Mouse (Mus musculus) small intestine, adult 2 months (tissue): ENCODE results near the gene 4930404N11Rik.

ENCODE experiments used
- CTCF ChIP-seq: fragments of 200-500 bp; IDR thresholded peaks from 2 replicates; pipeline ENCODE4 v1.5.1; 2012; ENCODE audit warnings: low read depth, mild to moderate bottlenecking, control low read depth, inconsistent platforms, low read length, moderate library complexity, mixed read lengths; ENCODE audit not compliant: insufficient replicate concordance, insufficient read length; ENCODE audit errors: extremely low read depth
- POLR2A ChIP-seq: fragments of 200-500 bp; IDR thresholded peaks from 2 replicates; pipeline ENCODE4 v1.6.1; 2012; ENCODE audit warnings: low read depth, mild to moderate bottlenecking, control low read depth, inconsistent platforms, low read length, moderate library complexity

DNA sequence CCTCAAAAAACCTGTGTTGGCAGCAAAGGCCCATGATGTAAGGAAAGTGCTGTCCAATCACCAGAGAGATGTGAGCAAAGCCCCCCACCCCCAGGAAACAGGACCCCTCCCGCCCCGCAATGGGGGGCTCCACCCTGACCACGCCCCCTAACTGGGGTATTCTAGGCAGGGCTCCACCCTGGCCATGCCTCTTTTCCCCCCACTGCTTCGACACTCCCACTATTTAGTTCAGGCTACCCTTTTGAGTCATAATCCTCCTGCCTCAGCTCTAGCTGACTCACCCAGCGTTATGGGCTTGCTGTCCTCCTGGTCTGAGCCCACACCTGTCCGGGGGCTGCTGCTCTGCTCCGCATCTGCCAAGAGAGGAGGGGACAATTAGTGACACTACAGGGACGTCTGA lies 43.7 kb upstream of the 4930404N11Rik start:
- no peak for TF ChIP-seq CTCF
- TF ChIP-seq POLR2A: no peak
